Mouse (Mus musculus) retina, adult 2 months (tissue): ENCODE data around the gene Plcb1.

Source experiments
- DNase-seq: peaks from one replicate; pipeline ENCODE4 v3.0.0-alpha.2; 2012; ENCODE audit warnings: low read depth, low spot score

Plcb1 gene

GRCm38 (mm10) chr2:134912616-134913015 is 126.7 kb downstream of the Plcb1 start:
- DNase-seq, result no peak

DNA sequence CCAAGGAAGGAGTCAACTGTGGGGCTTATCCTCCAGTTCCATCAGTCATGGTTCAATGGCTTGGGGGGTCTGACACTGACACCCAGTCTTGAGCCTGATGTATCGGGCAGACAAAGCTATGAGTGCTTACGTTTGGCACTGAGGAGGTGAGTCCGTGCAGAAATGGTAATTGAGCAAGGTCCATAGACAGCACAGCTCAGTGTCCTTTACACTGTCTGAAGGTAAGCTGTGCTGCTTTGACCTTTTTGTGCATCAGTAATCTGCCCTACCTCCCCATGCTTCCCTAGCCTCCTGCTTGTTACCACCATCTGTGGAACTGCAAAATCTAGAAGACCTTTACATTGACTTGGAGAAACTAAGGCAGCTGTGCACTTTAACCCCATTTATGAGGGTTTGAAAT is 127.7 kb downstream of the Plcb1 start:
- DNase-seq, result no peak

GRCm38 (mm10) chr2:134914091-134914550 is 128.3 kb downstream of the Plcb1 start:
- DNase-seq, result no peak

DNA sequence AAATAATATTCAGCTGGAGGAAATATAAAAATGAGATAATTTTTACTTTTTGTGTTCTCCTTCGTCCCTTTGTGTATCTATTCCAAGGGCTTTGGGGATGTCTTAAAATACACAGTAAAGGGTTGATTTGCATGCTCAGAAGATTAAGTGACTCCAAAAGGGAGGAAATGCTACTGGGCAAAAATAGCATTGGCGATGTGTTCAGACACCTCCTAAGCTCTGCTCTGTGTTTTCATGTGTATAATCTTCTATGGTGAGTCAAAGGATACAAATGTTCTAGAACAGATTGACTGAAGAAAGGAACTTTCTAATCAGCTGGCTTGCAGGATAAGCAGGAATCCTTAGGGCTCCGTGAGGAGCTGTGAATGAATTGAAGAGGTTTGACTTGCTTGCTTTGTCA is 129.2 kb downstream of the Plcb1 start:
- no peak for DNase-seq

- DNase-seq, result no peak
Observed at GRCm38 (mm10) chr2:134920611-134921280, 134.9 kb downstream of the Plcb1 start.

GRCm38 (mm10) chr2:134922636-134923375 is 136.9 kb downstream of the Plcb1 start:
- no peak for DNase-seq

- DNase-seq, result no peak
Observed at GRCm38 (mm10) chr2:134924143-134924655, 138.3 kb downstream of the Plcb1 start.

GRCm38 (mm10) chr2:134926266-134926665 is 140.4 kb downstream of the Plcb1 start:
- DNase-seq, result no peak

- no peak for DNase-seq
Observed at GRCm38 (mm10) chr2:134927072-134927471, 141.2 kb downstream of the Plcb1 start.

GRCm38 (mm10) chr2:134929452-134929851 is 143.6 kb downstream of the Plcb1 start:
- no peak for DNase-seq

- no peak for DNase-seq
Observed at GRCm38 (mm10) chr2:134930961-134931360, 145.1 kb downstream of the Plcb1 start.

DNA sequence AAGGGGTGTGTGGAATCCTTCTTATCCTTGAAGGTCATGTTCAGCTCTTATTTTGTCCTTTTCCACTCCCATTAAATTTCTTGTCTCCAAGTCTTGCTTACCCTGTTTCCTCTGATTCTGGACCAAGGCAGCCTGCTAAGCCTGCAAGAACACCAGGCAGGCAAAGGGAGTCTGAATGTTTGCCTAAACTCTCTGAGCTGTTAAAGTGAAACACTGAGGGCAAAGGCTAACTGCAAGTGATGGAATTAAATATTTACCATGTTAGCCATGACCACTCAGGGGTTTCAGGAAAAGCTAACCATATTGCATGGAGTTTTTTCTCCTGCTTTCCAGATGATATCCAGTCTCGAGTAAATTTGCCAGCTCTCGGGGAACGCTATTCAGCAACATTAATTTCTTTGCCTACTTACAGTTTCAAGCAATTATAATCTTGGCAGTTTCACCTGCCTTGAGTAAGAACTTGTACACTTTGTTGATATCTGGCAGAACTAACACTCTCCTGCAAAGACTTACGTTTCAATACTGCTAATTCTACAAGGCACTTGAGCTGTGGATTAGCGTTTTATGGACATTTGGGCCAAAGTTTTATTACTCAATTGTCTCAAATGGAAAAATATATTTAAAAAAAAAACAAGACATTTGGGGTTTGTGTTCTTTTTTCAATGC is 146.0 kb downstream of the Plcb1 start:
- no peak for DNase-seq

DNA sequence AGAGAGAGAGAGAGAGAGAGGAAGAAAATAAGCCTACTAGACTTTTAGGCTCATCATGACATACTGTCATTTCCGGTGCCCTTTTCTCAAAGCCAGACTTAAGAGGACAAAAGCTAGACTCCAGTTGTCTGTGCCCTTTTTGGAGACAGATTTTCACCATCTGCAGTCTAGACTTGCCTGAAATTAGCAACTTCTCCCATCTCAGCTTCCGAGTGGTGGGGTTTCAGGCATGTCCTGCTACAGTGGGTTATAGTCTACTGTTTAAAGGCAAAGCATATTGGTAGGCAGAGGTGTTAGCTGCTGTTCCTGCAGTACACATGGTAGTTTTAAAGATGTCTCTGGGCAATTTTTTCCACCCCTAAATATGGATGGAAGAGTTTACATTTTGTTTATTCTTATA is 149.6 kb downstream of the Plcb1 start:
- DNase-seq, result no peak

DNA sequence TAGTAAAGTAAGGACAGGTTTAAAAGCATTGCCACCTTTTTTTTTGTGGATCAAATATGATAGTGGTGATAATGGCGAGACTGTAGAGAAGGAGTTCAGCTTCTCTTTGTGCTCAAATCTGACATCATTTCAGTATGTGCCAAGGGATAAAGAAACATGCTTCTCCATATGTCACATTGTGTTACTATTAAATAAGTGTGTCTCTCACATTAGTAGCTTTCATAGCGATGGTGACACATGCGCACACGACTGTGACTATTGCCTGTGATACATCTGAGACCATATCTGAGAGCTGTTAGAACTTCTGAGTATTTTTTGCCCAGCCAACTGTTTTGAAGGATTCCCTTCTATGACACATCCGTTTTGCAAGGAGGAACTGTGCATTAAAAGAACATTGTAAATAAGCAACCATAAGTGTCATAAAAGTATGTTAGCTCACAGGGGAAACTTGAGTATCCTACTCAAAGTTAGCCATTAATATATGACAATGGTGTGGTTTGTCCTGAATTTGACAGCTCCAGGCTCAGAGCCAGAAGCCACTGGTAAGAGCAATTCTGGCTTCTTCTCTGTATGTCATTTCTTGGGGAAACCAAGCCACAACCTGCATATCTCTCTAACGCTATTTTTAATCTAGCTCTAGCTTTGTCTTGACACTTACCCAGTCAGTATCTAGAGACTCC is 150.2 kb downstream of the Plcb1 start:
- no peak for DNase-seq

DNA sequence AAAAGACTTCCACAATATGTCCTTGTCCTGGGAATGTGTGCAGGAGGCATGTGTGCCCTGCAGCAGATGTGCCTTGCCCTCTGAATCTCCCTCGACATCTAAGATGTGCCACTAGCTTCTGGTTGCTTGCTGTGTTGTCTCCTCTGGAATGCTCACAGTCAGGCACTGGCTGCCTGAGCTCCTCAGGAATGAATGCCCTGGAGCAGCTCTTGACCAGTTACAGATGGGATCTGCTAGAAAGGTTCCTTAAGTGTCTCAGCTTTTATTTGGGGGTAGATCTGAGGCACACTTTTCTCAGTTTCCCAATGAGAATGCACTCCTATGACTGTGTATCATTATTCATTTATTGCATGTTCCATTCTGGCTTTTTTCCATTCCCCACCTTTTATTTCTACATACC is 151.8 kb downstream of the Plcb1 start:
- DNase-seq, result no peak

DNA sequence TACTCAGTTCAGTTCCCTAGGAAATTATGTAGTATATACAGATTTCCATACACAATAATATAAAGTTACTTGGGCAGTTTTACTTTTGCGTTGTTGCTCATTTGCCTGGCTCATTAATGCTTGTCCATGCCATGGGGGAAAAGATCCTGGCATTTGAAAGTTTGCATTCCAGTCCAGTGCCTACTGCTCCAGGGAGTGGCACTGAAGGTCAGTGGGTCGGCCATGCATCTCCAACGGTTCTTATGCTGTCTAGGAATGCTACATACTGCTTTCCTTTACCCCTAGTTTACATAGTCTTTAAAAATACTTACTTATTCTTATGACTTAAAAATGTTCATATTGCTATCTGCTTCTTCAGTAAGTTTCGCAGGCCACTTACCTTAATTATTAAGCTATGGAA is 156.2 kb downstream of the Plcb1 start:
- DNase-seq, result no peak

GRCm38 (mm10) chr2:134942919-134943318 is 157.1 kb downstream of the Plcb1 start:
- no peak for DNase-seq

- DNase-seq, result no peak
Observed at GRCm38 (mm10) chr2:134946331-134946730, 160.5 kb downstream of the Plcb1 start.

GRCm38 (mm10) chr2:134946911-134947310 is 161.0 kb downstream of the Plcb1 start:
- no peak for DNase-seq

- DNase-seq, result no peak
Observed at GRCm38 (mm10) chr2:134952088-134952487, 166.2 kb downstream of the Plcb1 start.

- no peak for DNase-seq
Observed at GRCm38 (mm10) chr2:134956436-134956835, 170.6 kb downstream of the Plcb1 start.

DNA sequence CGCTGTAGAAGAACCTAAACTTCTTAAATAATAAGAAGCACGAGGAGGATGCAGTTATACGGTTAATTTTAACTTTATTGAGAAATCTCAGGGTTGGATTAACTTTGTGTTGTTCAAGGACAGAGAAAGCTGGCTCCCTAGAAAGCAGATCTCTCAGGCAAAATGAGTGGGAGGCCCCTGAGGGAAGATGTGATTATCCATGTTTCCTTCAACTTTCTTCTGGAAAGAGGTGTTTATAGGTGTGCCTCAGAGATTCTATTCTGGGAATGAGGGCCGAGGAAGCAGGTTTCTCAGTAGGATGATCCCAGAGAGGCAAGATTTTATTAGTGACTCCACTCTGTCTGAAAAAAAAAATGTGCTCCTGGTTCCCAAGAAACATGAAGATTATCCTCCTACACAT is 180.3 kb downstream of the Plcb1 start:
- no peak for DNase-seq
